Mouse (Mus musculus) megakaryocyte, embryonic 14.5 days (primary cell): ENCODE measurements around the gene Rnaseh2c.

ENCODE experiments used
- FLI1 ChIP-seq: IDR thresholded peaks from 2 replicates; pipeline ENCODE4 v1.6.1; 2012; ENCODE audit warnings: low read length, inconsistent platforms, mixed read lengths
- GATA1 ChIP-seq: IDR thresholded peaks from 3 replicates; pipeline ENCODE4 v1.6.1; 2012; ENCODE audit warnings: mixed read lengths, low read length, inconsistent platforms, borderline replicate concordance

DNA sequence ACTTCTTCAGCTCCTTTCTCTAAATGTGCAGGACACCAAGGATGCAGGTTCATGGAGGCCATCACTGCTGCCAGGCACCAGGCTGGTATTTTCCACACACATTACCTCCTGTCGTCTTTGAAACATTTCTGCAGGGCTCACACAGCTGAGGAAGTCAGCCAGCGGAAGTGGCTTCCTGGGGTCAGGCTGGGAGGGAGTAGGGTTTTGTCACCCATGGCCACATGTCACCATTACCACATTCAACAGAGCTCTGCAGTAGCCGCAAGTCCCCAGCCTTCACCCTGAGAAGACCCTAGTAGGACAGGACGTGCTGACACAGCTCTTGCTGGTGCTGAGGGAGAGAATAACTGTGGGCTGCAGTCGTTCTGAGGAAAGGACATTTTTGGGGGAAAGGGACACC, 29.8 kb upstream of the Rnaseh2c start:
- TF ChIP-seq GATA1: no peak
- TF ChIP-seq FLI1: peak; percentile 42; the same call in 1 of the 2 replicates
